Mouse (Mus musculus): ENCODE data around the gene Agap1.

DNA sequence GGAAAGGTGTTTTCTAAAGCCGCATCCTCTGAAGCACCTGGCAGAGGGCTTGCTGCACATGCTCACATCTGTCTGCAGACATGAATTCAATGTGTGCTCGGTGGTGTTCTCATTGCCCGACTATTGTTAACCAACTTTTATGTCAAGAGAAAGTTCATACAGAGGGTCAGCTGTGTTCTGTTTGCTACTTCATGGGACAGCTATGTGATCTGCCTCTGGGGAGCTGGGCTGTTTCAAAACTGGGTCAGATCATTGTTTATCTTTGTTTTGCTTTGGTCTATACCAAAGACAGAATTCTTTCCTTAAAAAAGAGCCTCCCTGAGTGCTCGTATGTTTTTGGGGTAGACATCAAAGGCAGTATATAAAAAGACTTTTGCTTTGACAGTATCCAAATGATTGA is 89.5 kb downstream of the Agap1 start:
- no peak for TF ChIP-seq RAD21 (IDR thresholded peaks at IDR 0.05; ENCODE audit: low read depth, low read length)
- no peak for TF ChIP-seq CTCF (IDR thresholded peaks at IDR 0.05 in 2 of 3, conservative IDR thresholded peaks at IDR 0.05 in 1 of 3; ENCODE audit: control insufficient read depth in 1 of 3, insufficient read depth in 1 of 3, low read depth in 2 of 3, low read length in 3 of 3, poor library complexity in 1 of 3, severe bottlenecking in 1 of 3)
- no peak for TF ChIP-seq EP300 (IDR thresholded peaks at IDR 0.05; ENCODE audit: low read depth in 1 of 2, low read length in 2 of 2)
- TF ChIP-seq POLR2AphosphoS2 (IDR thresholded peaks at IDR 0.05; ENCODE audit: low read length): no peak
- no peak for TF ChIP-seq USF1 (IDR thresholded peaks at IDR 0.05; ENCODE audit: low read depth, low read length)
- TF ChIP-seq TAL1 (IDR thresholded peaks at IDR 0.05; ENCODE audit: low read length): no peak
- TF ChIP-seq ZMIZ1 (IDR thresholded peaks at IDR 0.05; ENCODE audit: low read depth, low read length): no peak

Data from MEL (cell line).